Mouse (Mus musculus) intestine, embryonic 14.5 days (tissue): ENCODE measurements at regions not wholly inside any gene's neighbourhood (a gene's known extent, or its start where the extent isn't known, plus 50 kb on each side); places are given as distances from the start of the nearest gene placed in this dataset.

Experiments used
- ATAC-seq: fragments of 200-750 bp; cut with Nextera tagmentation; replicated peaks from 2 replicates; pipeline ENCODE4 v1.8.0; 2017; ENCODE audit warnings: low read depth, moderate number of reproducible peaks, moderate TSS enrichment, moderate library complexity; ENCODE audit not compliant: low FRiP score, low TSS enrichment
- DNase-seq: peaks from one replicate; pipeline ENCODE4 v3.0.0-alpha.2; 2018; ENCODE audit warnings: low spot score
- H3K27ac ChIP-seq: fragments of 300-500 bp; sonication (generic); 2 replicates; pipeline ENCODE4 v1.5.1; 2014; ENCODE audit warnings: low read depth, mild to moderate bottlenecking, control low read depth
- H3K27me3 ChIP-seq: fragments of 300-500 bp; sonication (generic); replicated peaks from 2 replicates; pipeline ENCODE4 v1.6.1; 2014; ENCODE audit warnings: low read length, control low read depth; ENCODE audit not compliant: control insufficient read depth, insufficient read depth
- H3K36me3 ChIP-seq: fragments of 300-500 bp; sonication (generic); 2 replicates; pipeline ENCODE4 v1.6.1; 2014; ENCODE audit warnings: low read length, control low read depth; ENCODE audit not compliant: control insufficient read depth, insufficient read depth
- H3K4me1 ChIP-seq: fragments of 300-500 bp; sonication (generic); replicated peaks from 2 replicates; pipeline ENCODE4 v1.6.1; 2014; ENCODE audit warnings: low read length, control low read depth, mixed read lengths; ENCODE audit not compliant: control insufficient read depth, insufficient read depth
- H3K4me2 ChIP-seq: fragments of 300-500 bp; sonication (generic); 2 replicates; pipeline ENCODE4 v1.6.1; 2014; ENCODE audit warnings: low read length
- H3K4me3 ChIP-seq: fragments of 300-500 bp; sonication (generic); 2 replicates; pipeline ENCODE4 v1.5.1; 2014; ENCODE audit warnings: low read depth, low read length, control low read depth, mixed read lengths
- H3K9ac ChIP-seq: fragments of 300-500 bp; sonication (generic); 2 replicates; pipeline ENCODE4 v1.6.1; 2014; ENCODE audit warnings: mild to moderate bottlenecking, low read length
- H3K9me3 ChIP-seq: fragments of 300-500 bp; sonication (generic); 2 replicates; pipeline ENCODE4 v1.6.1; 2016; ENCODE audit warnings: low read length, control low read depth; ENCODE audit not compliant: control insufficient read depth
- WGBS: fragments of 180-500 bp; shearing (Covaris S2); extraction: QIAGEN DNeasy Blood & Tissue Kit; methylation state at CpG from one replicate; pipeline ENCODE4 v1.1.7; 2014; 5-methylcytosine and 5-hydroxymethylcytosine counted together

GRCm38 (mm10) chr5:4560370-4561138, 197.3 kb downstream of the Fzd1 start:
- 40% methylated on average over 7 of the region's 7 CpGs for WGBS
- no peak overlapping the region for H3K4me3 ChIP-seq
- H3K9me3 ChIP-seq: no peaks in the 10 kb centered on the region
- no peak overlapping the region for H3K4me2 ChIP-seq
- H3K9ac ChIP-seq: no peak overlapping the region
- ATAC-seq (0 out of 2 replicates have a peak, but pooled peaks have one; percentile 36), DNase-seq (no peak)
- no peak overlapping the region for H3K27ac ChIP-seq
- H3K4me1 ChIP-seq: no peaks in the 10 kb centered on the region; the same call in 1 of the 2 replicates
- no peaks in the 10 kb centered on the region for H3K27me3 ChIP-seq
- H3K36me3 ChIP-seq: no peaks in the 10 kb centered on the region

- Histone ChIP-seq H3K4me1 (no peaks in the 10 kb centered on the region), H3K36me3 (no peaks in the 10 kb centered on the region), H3K27ac (no peak overlapping the region), H3K9me3 (no peaks in the 10 kb centered on the region), H3K27me3 (no peaks in the 10 kb centered on the region), H3K4me3 (no peak overlapping the region), H3K4me2 (no peak overlapping the region), H3K9ac (no peak overlapping the region)
- ATAC-seq (no peak), DNase-seq (no peak)
- 52% methylated on average over 2 of the region's 2 CpGs for WGBS
Measured at GRCm38 (mm10) chr5:4554972-4555371, 202.9 kb downstream of the Fzd1 start.

- WGBS: 78% methylated on average over 6 of the region's 6 CpGs
- no peak overlapping the region for H3K4me2 ChIP-seq
- no peak overlapping the region for H3K9ac ChIP-seq
- H3K27ac ChIP-seq: no peak overlapping the region
- H3K9me3 ChIP-seq: no peaks in the 10 kb centered on the region
- ATAC-seq: no peak
- H3K4me3 ChIP-seq: no peak overlapping the region
- no peaks in the 10 kb centered on the region for H3K36me3 ChIP-seq
- H3K4me1 ChIP-seq: no peaks in the 10 kb centered on the region; the same call in 1 of the 2 replicates
- no peak for DNase-seq
- H3K27me3 ChIP-seq: no peaks in the 10 kb centered on the region
Measured at GRCm38 (mm10) chr5:4538572-4538971, 219.3 kb downstream of the Fzd1 start.

GRCm38 (mm10) chr5:4536790-4537189, 221.0 kb downstream of the Fzd1 start:
- Histone ChIP-seq H3K4me1 (no peaks in the 10 kb centered on the region; the same call in 1 of the 2 replicates), H3K27ac (no peak overlapping the region), H3K4me2 (no peak overlapping the region), H3K9ac (no peak overlapping the region), H3K4me3 (no peak overlapping the region), H3K9me3 (no peaks in the 10 kb centered on the region), H3K27me3 (no peaks in the 10 kb centered on the region), H3K36me3 (no peaks in the 10 kb centered on the region)
- DNase-seq: no peak
- 83% methylated on average over 2 of the region's 2 CpGs for WGBS
- no peak for ATAC-seq

GRCm38 (mm10) chr5:4535951-4536350, 221.9 kb downstream of the Fzd1 start:
- 32% methylated on average over 8 of the region's 8 CpGs for WGBS
- no peak for DNase-seq

GRCm38 (mm10) chr5:4534512-4534911, 223.3 kb downstream of the Fzd1 start:
- no peak for DNase-seq

More at GRCm38 (mm10) chr5:4535951-4536350, 221.9 kb downstream of the Fzd1 start:
- Histone ChIP-seq H3K9me3 (no peaks in the 10 kb centered on the region), H3K4me2 (no peak overlapping the region), H3K27ac (no peak overlapping the region), H3K4me3 (no peak overlapping the region), H3K27me3 (no peaks in the 10 kb centered on the region), H3K4me1 (no peaks in the 10 kb centered on the region; the same call in 1 of the 2 replicates), H3K9ac (no peak overlapping the region), H3K36me3 (no peaks in the 10 kb centered on the region)
- no peak for ATAC-seq

GRCm38 (mm10) chr5:4530236-4531067, 227.4 kb downstream of the Fzd1 start:
- no peak overlapping the region for H3K4me2 ChIP-seq
- ATAC-seq (no peak), DNase-seq (no peak)
- WGBS: 39% methylated on average over 10 of the region's 10 CpGs
- H3K4me1 ChIP-seq: no peaks in the 10 kb centered on the region; the same call in 1 of the 2 replicates
- H3K9ac ChIP-seq: no peak overlapping the region
- H3K4me3 ChIP-seq: no peak overlapping the region
- H3K27ac ChIP-seq: no peak overlapping the region
- no peaks in the 10 kb centered on the region for H3K27me3 ChIP-seq
- H3K9me3 ChIP-seq: no peaks in the 10 kb centered on the region
- no peaks in the 10 kb centered on the region for H3K36me3 ChIP-seq

More at GRCm38 (mm10) chr5:4534512-4534911, 223.3 kb downstream of the Fzd1 start:
- no peak for ATAC-seq
- H3K36me3 ChIP-seq: no peaks in the 10 kb centered on the region
- H3K4me3 ChIP-seq: no peak overlapping the region
- H3K9ac ChIP-seq: no peak overlapping the region
- H3K27me3 ChIP-seq: no peaks in the 10 kb centered on the region
- WGBS: 83% methylated on average over 2 of the region's 2 CpGs
- H3K4me2 ChIP-seq: no peak overlapping the region
- no peaks in the 10 kb centered on the region; the same call in 1 of the 2 replicates for H3K4me1 ChIP-seq
- H3K9me3 ChIP-seq: no peaks in the 10 kb centered on the region
- no peak overlapping the region for H3K27ac ChIP-seq

GRCm38 (mm10) chr5:4526042-4526815, 231.6 kb downstream of the Fzd1 start:
- H3K4me3 ChIP-seq: no peak overlapping the region
- no peaks in the 10 kb centered on the region for H3K4me1 ChIP-seq
- H3K27ac ChIP-seq: no peak overlapping the region
- no peaks in the 10 kb centered on the region for H3K9me3 ChIP-seq
- H3K36me3 ChIP-seq: no peaks in the 10 kb centered on the region
- 78% methylated on average over 9 of the region's 9 CpGs for WGBS
- ATAC-seq: no peak
- H3K9ac ChIP-seq: no peak overlapping the region
- no peak overlapping the region for H3K4me2 ChIP-seq
- no peak for DNase-seq
- H3K27me3 ChIP-seq: no peaks in the 10 kb centered on the region
